Mouse (Mus musculus): ENCODE results near the gene Sel1l2. TPM values are rescaled to one million over a fixed set of nuclear protein-coding genes. Genes with fewer than 3 reads are reported as not detected.

Gene Sel1l2
- not detected for total RNA-seq (2021)

DNA sequence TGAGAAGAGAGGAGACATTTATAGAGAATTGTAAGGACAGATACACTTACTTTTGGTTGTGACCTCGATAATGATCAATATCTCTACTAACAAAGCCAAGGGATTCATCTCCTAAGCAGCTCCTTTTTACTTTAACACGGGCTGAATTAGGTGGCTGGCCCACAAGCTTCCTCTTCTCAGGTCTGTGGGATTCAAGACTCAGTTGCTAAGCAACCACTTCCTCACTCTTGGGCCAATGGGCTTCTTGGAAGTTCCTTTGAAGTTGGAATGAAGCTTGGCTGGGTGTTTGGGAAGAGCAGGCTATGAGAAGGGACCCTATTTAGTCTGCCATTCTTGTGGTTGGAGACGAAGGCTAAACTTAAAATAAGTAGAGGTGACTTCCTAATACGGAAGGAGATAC is at the start of gene Sel1l2:
Sel1l2 (minus strand) TSS at position 182 of the 400 bp plus-strand sequence.
- no peak for DNase-seq

DNA sequence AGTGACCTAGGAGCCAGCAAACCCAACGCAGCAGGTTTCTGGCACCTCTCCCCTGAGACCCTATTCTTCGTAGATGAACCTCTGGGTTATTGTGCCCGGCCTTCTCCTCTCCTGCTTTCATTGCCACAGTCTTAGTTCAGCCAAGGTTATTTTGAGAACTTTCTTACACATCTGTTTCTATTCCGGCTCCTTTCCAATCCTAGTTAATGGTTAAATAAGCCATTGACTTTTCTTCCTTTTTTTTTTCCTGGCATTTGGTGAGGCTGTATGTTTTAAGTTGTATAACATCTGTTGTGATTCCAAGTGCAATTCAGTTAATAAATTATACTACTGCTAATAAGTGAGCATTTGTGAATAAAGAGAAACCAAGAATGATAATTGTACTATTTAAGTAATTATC is 49.6 kb upstream of the Sel1l2 start:
- DNase-seq = no peak

DNA sequence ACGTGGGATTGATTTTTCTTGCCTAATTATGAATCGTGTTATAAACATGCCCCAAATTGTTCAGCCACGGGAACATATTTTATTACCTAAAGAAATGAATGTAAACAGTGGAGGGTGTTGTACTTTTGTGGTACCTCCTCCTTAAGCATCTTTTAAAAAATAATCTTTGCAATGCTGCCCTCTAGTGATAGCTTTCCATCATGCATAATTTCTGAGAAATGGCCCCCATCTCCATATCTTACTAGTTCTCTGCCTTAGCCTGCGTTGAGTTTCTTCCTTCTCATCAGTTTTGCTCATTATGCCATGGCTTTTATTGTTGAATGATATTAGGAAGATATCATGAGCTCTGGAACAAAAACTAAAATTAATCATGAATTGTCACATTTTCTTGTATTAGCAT is 37.8 kb upstream of the Sel1l2 start:
- no peak for DNase-seq

DNA sequence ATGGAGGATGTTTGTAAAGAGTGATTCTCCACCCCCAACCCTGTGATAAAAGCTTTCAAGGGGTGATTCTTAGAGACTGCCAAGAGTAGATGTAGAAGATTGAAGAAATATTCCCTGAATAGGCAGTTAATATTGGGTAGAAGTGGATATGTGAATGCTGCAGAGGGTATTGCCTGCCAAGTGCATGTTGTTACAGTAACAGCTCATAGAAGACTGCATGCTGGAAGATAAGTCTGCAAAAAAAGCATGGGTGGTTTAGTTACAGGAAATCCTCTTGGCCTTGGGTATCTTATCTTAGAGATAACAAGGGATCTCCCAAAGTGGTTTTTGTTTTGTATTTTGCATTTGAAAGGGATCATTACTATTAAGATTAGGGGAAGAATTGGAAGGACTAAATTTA is 36.3 kb upstream of the Sel1l2 start:
- no peak for DNase-seq

DNA sequence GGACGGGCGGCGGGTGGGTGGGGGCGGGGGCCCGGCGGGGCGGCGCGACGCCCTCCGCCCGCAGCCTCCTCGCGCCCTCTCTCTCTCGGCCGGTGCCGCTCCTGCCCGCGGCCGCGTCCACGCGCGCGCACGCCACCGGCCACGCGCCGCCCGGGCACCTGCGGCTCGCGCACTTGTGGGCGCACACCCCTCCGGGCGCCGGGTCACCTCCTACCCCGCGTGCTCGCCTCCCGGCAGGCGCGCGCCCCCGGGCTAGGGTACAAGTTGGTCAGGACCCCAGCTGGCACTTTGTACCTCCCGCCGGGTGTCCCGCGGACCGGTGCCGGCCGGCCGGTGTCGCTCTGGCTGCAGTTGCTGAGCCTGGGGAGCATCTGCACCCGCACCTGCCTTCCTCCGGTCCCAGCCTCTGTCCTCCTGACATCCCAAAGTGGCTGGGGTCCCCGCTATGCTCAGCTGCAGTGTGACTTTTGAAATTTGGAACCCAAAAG is 6.3 kb upstream of the Sel1l2 start:
- peak; percentile 21 to 26 for DNase-seq

DNA sequence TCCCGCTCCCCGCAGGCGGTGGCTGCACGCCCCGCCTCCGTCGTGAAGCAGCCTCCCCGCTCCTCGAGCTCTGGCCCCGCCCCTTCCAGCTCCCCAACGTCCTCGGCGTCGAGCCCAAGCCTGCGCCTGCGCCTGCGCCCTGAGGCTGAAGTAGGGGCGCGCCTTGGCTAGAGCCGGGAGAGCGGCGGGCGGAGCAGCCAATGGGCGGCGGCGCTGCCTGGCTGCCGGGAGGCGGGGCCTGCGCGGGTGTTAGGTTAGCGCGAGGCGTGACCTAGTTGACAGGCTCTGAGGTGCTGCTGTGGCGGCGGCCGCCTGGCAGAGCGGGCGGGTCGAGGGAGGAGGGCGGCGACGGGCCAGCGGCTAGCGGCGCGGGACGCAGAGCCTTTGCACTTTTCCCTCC is 5.7 kb upstream of the Sel1l2 start, which contains the start of gene Macrod2:
Macrod2 (plus strand) TSS at position 131 of the 400 bp plus-strand sequence.
- peak; percentile 98 to 99 for DNase-seq

DNA sequence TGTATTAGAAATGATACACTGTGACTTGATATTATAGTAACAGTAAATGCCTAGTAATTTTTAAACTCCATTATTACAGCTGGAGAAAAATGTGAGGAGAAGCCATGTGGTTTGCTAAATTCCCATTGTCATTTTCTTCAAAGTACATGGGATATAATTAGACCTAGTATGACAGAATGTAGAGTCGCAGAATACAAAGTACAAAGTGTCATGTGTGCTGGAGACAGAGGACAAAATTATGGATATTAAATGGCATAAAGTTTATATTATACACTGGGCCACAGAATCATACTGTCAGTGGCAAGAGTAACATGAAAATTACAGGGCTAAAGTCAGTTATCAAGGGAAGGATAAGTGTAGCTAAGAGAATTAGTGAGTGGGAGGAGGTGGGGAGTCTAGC is 24.7 kb downstream of the Sel1l2 start:
- DNase-seq = no peak

DNA sequence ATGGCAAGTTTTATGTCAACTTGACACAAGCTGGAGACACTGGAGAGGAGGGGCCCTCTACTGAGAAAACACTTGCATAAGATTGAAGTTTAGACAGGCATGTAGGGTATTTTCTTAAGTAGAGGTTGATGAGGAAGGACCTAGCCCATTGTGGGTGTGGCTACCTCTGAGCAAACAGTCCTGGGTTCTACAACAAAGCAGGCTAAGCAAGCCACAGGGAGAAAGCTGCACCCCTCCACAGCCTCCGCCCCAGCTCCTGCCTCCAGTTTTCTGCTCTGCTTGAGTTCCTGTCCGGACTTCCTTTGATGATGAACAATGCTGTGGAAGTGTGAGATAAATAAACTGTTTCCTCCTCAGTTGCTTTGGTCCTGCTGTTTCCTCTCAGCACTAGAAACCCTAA is 29.6 kb downstream of the Sel1l2 start:
- DNase-seq = no peak

DNA sequence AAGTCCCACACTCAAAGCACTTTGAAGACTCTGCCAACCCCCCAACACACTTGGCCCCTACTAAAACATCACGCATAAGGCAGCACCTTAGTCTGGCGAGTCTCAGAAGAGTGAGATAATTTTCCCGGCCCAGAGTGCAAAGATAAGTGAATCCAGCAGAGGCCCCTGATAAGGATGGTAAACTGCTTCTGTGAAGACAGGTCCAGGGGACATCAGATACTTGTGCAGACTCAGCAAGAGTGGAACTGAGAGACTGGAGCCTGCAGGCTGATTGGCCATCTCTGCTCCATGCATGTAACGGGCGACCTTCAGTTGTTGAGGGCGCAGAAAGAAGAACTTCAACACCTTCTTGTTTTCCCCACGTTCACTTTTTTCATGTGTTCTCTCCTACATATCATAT is 47.1 kb downstream of the Sel1l2 start:
- DNase-seq = no peak

DNA sequence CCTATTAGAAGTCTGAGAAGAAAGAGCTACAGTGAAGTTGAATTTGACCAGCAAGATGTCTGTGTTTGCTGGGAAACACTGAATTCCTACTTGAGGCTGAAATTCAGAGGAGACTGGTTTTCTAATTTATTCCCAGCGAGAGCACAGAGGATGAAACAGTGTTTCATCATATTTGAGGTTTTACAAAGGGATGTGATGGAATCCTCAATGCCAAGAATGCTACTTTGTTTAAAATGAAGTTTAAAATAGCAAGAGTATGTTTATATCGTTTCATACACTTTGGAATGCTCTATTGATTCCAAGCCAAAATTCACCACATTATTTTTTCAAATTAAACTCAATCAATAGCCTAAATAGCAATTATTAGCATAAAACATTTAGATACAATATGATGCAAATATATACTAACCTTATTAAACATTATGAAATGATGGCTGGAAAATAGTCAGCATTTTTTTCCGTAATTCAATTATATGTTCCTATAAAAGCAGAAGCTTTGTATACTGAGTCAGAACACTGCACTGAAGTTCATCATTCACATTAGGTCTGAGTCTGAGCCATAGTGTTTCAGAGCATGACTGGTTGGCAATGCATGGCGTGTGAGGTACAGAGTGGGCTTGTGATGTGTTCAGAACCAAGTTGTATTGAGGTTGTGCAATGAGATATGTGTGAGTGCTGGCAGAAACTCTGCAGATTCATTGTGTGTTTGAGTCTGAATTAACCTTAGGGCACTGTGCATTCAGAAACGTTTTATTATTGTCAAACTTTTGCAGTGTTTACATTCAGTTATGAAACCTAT is 58.8 kb downstream of the Sel1l2 start:
- DNase-seq = no peak

DNA sequence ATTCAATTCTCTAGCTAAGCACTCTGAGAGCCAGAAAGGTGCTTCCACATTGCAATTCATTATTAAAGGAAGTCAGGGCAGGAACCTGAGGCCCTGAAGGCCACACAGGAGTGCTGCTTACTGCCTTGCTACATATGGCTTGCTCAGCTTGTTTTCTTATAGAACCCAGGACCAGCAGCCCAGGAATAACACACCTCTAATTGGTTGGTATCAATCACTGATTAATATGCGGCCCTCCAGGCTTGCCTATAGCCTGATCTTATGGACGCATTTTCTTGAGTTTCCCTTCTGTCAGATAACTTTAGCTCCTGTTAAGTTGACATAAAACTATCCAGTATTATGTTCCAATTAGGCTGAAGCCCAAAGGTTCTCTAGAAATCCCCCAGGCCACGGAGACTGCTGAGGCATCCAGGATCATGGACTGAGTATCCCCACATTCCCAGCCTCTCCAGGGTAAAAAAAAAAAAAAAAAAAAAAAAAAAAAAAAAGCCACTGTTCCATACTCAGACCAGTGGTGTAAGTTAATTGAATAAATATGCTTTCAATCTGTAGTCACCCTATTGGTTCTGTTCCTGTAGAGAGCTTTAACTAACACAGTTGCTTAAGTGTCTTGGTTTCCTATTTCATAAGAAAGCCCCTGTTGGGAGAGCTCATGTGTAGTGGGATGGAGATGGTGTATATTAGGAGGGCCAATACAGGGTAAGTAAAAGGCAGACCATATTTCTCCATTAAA is 86.4 kb downstream of the Sel1l2 start:
- DNase-seq = no peak

DNA sequence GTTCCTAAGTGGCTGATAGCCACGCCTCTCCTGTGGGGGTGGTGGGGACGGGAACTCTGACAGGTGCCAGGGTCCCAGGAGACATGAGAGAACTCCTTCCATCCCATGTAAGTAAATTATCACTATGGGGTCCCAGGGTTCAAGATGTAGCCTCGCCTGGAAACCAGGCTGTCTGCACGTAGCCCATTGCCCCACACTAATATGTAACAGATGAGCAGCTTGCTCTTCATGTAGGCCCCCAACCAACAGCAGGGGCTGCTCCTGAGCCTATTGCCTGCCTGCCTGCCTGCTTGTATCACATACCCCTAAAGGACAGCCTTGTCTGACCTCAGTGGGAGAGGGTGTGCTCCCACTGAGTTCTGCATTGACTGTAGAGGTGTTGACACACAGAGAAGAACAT is 92.4 kb downstream of the Sel1l2 start:
- DNase-seq = no peak

DNA sequence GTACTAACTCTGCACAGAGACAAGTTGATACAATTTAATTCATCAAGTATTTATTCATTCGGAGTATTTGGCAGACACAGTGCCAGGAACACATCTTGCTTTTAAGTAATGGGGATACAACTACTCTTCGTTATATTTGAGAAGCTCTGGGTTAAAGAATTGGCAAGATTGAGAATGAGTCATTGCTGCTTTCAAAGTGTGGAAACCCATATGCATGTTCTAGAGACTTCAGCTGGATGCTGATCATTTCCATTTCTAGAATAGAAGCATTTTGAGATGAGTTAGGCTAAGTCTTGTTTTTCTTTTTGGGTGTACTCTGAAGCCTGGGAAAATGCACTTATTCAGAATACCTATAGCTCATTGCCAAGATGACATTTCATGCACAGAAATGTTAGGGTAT is 95.7 kb downstream of the Sel1l2 start:
- DNase-seq = no peak

DNA sequence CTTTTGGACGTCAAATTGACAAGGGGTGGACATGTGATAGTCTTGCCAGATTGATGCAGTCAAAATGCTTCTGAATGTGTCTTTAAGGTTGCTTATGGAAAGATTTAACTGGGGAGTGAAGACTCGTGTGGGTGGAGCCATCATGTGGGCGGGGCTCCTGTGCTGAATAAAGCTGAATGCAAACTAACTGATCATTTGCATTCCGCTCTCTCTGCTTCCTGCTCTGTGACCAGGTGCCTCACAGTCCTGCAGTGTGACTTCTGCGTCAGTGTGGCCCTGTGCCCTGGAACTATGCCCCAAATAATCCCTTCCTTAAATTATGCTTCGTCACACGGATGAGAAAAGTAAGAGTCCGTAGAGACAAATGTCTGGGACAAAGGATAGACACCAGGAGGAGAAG is 108.7 kb downstream of the Sel1l2 start:
- no peak for DNase-seq

DNA sequence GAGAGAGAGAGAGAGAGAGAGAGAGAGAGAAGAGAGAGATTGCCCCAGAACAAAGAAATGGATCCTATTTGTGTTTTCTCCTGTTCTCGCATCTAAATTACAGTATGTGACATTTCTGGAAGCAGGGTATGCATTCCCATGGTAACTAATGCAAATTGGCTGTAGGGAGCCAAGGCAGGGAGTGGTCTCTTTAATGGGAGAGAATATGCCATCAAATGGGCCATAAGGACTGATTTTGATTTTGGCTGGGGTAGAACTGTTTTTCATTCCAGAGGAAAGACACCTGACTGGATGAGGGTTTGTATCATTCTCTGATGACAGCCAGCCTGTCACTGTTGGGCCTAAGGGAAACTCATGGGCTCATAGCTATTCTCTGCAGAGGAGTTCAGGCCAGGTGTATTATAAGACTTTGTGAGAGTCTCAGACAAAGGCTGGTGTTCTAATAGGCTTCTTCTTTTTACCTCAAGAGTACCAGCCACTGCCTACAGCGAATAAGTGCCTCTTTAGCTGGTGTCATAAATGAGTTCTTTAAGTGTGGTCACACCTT is 133.8 kb downstream of the Sel1l2 start:
- no peak for DNase-seq

DNA sequence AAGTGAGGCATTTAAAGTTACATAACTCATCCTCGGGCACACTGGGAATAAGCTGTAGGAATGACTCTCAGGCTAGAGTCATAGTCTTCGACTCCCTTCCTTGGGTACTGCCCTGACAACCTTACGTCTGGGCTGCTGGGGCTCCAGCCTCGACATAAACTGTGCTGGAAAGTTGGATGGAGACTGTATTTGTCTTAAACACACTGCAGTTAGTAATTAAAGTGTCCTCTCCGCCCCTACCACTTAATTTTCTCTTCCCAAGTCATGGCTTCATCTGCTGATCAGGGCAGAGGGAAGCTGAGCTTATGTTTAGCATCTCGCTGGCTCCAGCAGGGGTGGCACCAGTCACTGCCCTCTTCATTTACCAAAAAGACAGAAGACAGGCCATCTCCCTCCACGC is 135.2 kb downstream of the Sel1l2 start:
- no peak for DNase-seq

DNA sequence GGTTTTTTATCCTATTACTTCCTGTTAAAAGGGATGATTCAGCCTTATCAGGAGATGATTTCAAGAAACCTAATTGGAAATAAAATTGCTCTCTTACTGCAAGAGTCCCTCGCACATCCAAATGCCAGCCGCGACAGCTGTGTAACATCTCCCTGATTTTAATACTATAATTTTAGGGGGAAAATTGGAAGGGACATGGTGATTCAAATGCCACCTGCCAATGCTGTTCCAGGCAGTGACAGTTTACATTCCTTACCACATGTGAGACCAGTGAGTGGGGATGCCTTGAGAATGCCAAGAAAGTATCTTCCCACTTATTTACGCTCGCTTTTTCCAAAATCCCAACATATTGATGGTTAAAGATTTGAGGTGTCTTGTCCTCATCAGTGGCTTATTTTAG is 146.4 kb downstream of the Sel1l2 start:
- no peak for DNase-seq

DNA sequence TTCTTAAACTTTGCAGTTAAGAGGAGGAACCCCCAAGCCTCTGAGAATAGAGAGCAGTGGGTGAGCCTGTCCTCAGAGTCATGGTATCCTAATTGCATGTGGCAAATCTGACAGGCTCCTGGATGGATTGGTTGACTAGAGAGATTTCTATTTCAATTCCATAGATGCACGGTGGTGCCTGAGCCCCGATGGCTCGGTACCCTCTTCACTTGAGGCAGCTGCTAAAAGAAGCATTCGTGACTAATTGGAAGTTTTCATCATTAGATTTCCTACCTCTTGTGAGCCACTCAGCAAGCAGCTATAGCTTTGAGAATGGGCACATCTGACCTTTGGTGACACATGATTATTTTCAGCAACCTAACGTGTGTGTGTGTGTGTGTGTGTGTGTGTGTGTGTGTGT is 147.1 kb downstream of the Sel1l2 start:
- no peak for DNase-seq

DNA sequence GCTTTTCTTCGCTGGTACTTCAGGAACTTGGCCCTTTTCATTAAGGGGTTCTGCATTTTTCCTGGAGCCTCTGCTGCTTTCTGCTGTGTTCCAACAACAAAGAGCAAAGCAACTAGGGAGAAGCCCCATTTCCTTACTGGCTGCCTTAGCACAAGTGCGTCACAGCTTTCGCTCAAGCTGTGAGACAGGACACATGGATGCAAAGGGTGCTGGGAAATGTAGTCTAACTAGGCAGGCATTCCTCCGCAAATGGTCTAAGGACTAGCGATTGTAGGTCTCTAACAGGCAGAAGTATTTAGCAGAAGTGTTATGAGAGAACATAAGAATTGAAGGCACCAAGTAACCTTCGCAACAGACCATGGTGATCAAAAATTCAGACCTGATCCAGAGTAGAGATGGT is 152.3 kb downstream of the Sel1l2 start:
- DNase-seq = no peak

DNA sequence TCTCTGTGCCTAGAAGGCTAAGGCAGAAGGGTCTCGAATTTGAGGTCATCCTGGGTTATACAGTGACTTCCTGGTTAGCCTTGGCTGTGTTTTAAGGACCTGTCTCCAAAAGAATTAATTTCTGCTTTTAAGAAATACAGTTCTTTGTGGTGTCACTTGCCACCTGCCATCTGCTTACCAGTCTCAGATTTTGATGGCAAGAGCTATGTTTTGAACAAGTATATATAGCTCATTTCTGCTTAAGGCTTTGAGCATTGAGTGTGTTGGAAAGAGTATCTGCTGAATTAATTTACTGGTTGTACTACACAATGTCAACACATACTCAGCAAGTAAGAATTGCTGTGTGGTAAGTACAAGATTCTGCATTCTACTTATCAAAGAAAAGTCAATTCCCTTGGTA is 159.2 kb downstream of the Sel1l2 start:
- no peak for DNase-seq

DNA sequence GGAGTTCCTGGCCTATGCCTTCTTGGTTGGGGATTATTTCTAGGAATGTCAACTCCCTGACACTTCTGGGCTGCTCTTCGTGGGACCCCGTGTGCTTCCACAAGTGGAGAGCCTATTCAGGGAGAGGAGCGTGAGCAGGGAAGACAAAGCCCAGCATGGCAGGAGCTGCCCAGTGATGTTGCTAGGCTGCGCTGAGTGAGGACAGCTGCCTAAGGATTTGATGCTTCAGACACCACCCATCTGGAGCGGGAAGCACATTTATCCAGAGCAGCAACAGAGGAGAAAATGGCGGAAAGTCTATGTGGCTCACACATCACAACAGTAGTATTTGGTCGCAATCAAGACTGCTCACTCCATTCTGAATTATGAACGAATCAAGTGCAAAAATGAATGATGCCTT is 169.2 kb downstream of the Sel1l2 start:
- no peak for DNase-seq

DNA sequence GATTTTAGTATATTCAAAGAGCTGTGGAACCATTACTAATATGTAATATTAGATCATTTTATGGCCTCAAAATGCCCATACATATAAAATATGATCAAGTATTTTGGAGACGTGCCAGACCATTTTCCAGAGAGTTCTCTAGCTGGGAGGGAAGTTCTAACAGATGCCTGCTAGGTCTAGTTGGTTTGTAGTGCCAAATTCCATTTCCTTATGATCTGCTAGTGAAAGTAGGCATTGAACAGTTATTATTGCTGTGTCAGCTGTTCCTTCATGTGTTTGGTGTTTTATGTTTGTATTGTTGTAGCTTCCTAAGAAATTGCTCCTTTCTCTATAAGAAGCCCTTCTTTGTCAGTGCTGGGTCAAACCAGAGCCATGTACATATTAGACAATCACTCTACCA is 173.5 kb downstream of the Sel1l2 start:
- no peak for DNase-seq

DNA sequence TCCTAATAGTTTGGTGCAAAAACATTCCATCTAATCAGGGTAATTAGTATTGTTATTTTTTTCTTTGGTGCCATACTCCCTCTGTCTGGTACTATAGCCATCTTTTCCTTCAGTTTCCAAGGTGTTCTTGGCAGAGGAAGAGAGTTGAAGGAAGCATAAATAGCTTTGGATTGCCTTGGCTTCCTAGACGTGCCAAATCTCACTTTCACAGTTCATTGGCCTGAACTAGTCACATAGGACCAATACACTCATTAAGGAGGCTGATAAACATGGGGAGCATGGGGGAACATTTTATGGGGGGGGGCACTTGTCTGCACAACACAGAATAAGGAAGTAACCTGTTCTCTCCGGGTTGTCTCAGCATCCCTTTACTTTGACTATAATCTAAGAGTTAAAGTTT is 174.1 kb downstream of the Sel1l2 start:
- DNase-seq = no peak

Data from layer of hippocampus, postnatal 36 days (tissue).